ENCODE assay signal across 12 mouse cellular contexts in genomic region chr5:44764911-44765310, GRCm38 (mm10). TPM values are rescaled to one million over a fixed set of nuclear protein-coding genes. Genes with fewer than 3 reads are reported as not detected.
A peak's percentile ranks its signal among the peaks of the same experiment; 100 is the strongest.
DNase-seq lines count a peak whose midpoint lies in the region; ATAC-seq and TF ChIP-seq lines count a peak whose summit lies in the region.
"Had no signal": no experiment of that assay in that cellular context is flagged by ENCODE, and none has a peak within 500 bp of the region (broad histone marks: within the 10 kb centered on the region; RNA-seq: fewer than 3 reads in every experiment).

No protein-coding gene starts in this region.

- ATAC-seq in lung, postnatal 0 days = peak; percentile 92
- no peak for ATAC-seq in erythroid progenitor cell, adult 5-6 weeks (replicated peaks; ENCODE audit: low FRiP score, poor library complexity, severe bottlenecking)

- TF ChIP-seq CTCF in lung, adult 2 months (IDR thresholded peaks at IDR 0.05; ENCODE audit: insufficient read depth, low read length) = no peak
- no peak for TF ChIP-seq CTCF in lung, postnatal 0 days (IDR thresholded peaks at IDR 0.05)

- peak; percentile 57 to 75 for DNase-seq in lung, adult 18-20 months
- DNase-seq in lung, adult 2 months = no peak
- DNase-seq in heart, postnatal 4 days = peak; percentile 21
- peak; percentile 75 for DNase-seq in lung, postnatal 0 days (ENCODE audit: low spot score)
- DNase-seq in left cerebral cortex, adult 8-10 months (ENCODE audit: low spot score in 2 of 2) = no peak
- no peak for DNase-seq in embryo, embryonic 9.5 days (ENCODE audit: extremely low spot score)
- DNase-seq: thymus, postnatal 25 days had no signal

- WGBS in lung, adult 2 months = 53% methylated on average over 7 of the region's 7 CpGs
- WGBS in lung, postnatal 0 days = 64% methylated on average over 7 of the region's 7 CpGs

- H3K9me3 ChIP-seq in lung, postnatal 0 days (ENCODE audit: low read length) = no peaks in the 10 kb centered on the region
- H3K9me3 ChIP-seq: hindbrain, embryonic 12.5 days; limb, embryonic 10.5 days had no signal

- peaks cover 13% of the 10 kb centered on the region for H3K4me1 ChIP-seq in lung, adult 2 months (ENCODE audit: control insufficient read depth, insufficient read depth, low read length)
- no peaks in the 10 kb centered on the region; the same call in 1 of the 2 replicates for H3K4me1 ChIP-seq in lung, postnatal 0 days (ENCODE audit: insufficient read depth, low read depth, low read length)
- H3K4me1 ChIP-seq: hindbrain, embryonic 12.5 days; limb, embryonic 10.5 days had no signal

- no peak overlapping the region for H3K4me2 ChIP-seq in lung, postnatal 0 days (replicated peaks; ENCODE audit: low read depth, low read length)
- H3K4me2 ChIP-seq: hindbrain, embryonic 12.5 days had no signal

- TF ChIP-seq POLR2A in lung, adult 2 months (IDR thresholded peaks at IDR 0.05; ENCODE audit: borderline replicate concordance, extremely low read depth, low read depth, low read length) = no peak

- no peak overlapping the region for H3K9ac ChIP-seq in lung, postnatal 0 days (replicated peaks; ENCODE audit: low read depth)
- H3K9ac ChIP-seq: hindbrain, embryonic 12.5 days had no signal

- no peak overlapping the region for H3K4me3 ChIP-seq in lung, adult 2 months (replicated peaks; ENCODE audit: extremely low read depth, low read depth, low read length)
- no peak overlapping the region for H3K4me3 ChIP-seq in lung, postnatal 0 days (ENCODE audit: low read depth, low read length)
- H3K4me3 ChIP-seq: erythroblast, embryonic 14.5 days; hindbrain, embryonic 12.5 days; limb, embryonic 10.5 days had no signal

- H3K27ac ChIP-seq in lung, postnatal 0 days (ENCODE audit: low read length) = 0 out of 2 replicates have a peak overlapping the region, but pooled peaks have one; percentile 11
- H3K27ac ChIP-seq: hindbrain, embryonic 12.5 days; limb, embryonic 10.5 days had no signal

- H3K36me3 ChIP-seq in lung, postnatal 0 days (ENCODE audit: insufficient read depth, low read length) = no peaks in the 10 kb centered on the region
- H3K36me3 ChIP-seq: hindbrain, embryonic 12.5 days had no signal

- H3K27me3 ChIP-seq in lung, postnatal 0 days (replicated peaks; ENCODE audit: insufficient read depth, low read length) = no peaks in the 10 kb centered on the region
- H3K27me3 ChIP-seq: hindbrain, embryonic 12.5 days had no signal

- peak; percentile 99 for TF ChIP-seq EP300 in lung, postnatal 0 days (IDR thresholded peaks at IDR 0.05)

RNA-seq across cellular contexts. Expression of gene Ldb2, which starts 34.6 kb away (rescaled TPM):
- polyA plus RNA-seq in lung, adult 2 months (2012; rRNA removed) = 135 and 177 TPM in 2 replicates
- total RNA-seq in heart, postnatal 4 days (2021) = 10 to 100 TPM; 20.1 to 28.4 TPM
- polyA plus RNA-seq in lung, postnatal 0 days (2015; fragmentation: Nextera tagmentation; extraction: Ambion mirVana) = 80.1 and 91.7 TPM in 2 replicates
- total RNA-seq in left cerebral cortex, adult 8-10 months (2022) = 10 to 100 TPM; 62.0 to 71.8 (median 67.8) TPM
- total RNA-seq in erythroid progenitor cell, adult 5-6 weeks (2015; ENCODE audit: low replicate concordance) = 1.3 TPM in 1 of 2 replicates, not detected in the other
- total RNA-seq in erythroid progenitor cell, adult 5-6 weeks (2017; ENCODE audit: low replicate concordance) = not detected in 2 replicates
- total RNA-seq: megakaryocyte progenitor cell, adult 5-6 weeks had no signal
- polyA plus RNA-seq: erythroblast, embryonic 14.5 days had no signal

Comparison
In these comparisons a context has a peak if more than half of its experiments do, and no peak if none do; other contexts are left out.
1. DNase-seq: peak in lung, adult 18-20 months (2 of 2), heart, postnatal 4 days (single experiment) and lung, postnatal 0 days (single experiment); none in lung, adult 2 months (single experiment), left cerebral cortex, adult 8-10 months (0 of 2) and embryo, embryonic 9.5 days (single experiment).
2. RNA of gene Ldb2, which starts 34.6 kb away (total RNA-seq): 62.0 to 71.8 TPM in left cerebral cortex, adult 8-10 months and 20.1 to 28.4 TPM in heart, postnatal 4 days; 1.3 TPM in erythroid progenitor cell, adult 5-6 weeks; every median in the first group is over 4 times any median in the second.